In the genomic region with DNA sequence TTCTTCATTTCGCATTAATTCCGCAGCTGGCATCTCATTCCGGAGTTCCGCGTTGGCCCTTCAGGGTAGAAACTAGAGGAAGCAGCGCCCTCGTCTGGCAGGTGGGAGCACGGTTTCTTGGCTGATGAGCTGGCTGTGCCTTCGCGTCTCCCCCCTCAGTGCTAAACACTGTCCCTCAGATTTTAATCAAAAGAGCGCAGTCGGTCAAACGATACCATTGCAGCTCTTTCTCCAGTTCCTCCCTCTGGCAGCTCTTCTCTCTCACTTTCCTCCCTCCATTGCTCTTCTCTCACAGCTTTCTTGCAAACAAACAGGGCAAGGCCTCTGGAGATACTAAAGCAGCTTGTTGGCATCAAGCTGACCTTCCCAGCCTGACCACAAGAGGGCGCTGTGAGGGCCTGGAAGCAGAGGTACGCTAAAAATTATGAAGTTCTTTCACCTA, we compare ENCODE assay signal across 8 mouse cellular contexts. TPM values are rescaled to one million over a fixed set of nuclear protein-coding genes. Genes with fewer than 3 reads are reported as not detected.
A peak's percentile ranks its signal among the peaks of the same experiment; 100 is the strongest.
DNase-seq lines count a peak whose midpoint lies in the region; ATAC-seq lines count a peak whose summit lies in the region.

No protein-coding gene starts in this region.

- H3K9me3 ChIP-seq in hindbrain, embryonic 11.5 days (ENCODE audit: control insufficient read depth, low read length): no peaks in the 10 kb centered on the region
- no peaks in the 10 kb centered on the region for H3K9me3 ChIP-seq in lung, embryonic 16.5 days (ENCODE audit: control insufficient read depth, low read length)

- no peaks in the 10 kb centered on the region for H3K4me1 ChIP-seq in hindbrain, embryonic 11.5 days (replicated peaks; ENCODE audit: control insufficient read depth, insufficient read depth, low read length)
- H3K4me1 ChIP-seq in lung, embryonic 16.5 days (replicated peaks; ENCODE audit: control insufficient read depth, insufficient read depth, low read length): peaks cover 4% of the 10 kb centered on the region; the same call in 1 of the 2 replicates

- no peak overlapping the region for H3K27ac ChIP-seq in hindbrain, embryonic 11.5 days (ENCODE audit: low read depth, low read length)
- no peak overlapping the region for H3K27ac ChIP-seq in lung, embryonic 16.5 days (ENCODE audit: low read length)

- H3K27me3 ChIP-seq in hindbrain, embryonic 11.5 days (ENCODE audit: control insufficient read depth, insufficient read depth, low read length): peaks cover 16% of the 10 kb centered on the region
- peaks cover 24% of the 10 kb centered on the region for H3K27me3 ChIP-seq in lung, embryonic 16.5 days (ENCODE audit: control insufficient read depth, insufficient read depth, low read depth, low read length)

- no peaks in the 10 kb centered on the region for H3K36me3 ChIP-seq in hindbrain, embryonic 11.5 days (ENCODE audit: control insufficient read depth, insufficient read depth, low read length)
- H3K36me3 ChIP-seq in lung, embryonic 16.5 days (ENCODE audit: control insufficient read depth, insufficient read depth, low read length): no peaks in the 10 kb centered on the region

- peak overlapping the region; percentile 33 for H3K4me2 ChIP-seq in hindbrain, embryonic 11.5 days (replicated peaks; ENCODE audit: low read depth, low read length)
- H3K4me2 ChIP-seq in lung, embryonic 16.5 days (ENCODE audit: low read depth, low read length): peak overlapping the region; percentile 42

- peak; percentile 83 for DNase-seq in Muller cell, postnatal 12 days (ENCODE audit: inconsistent ontology term)
- peak; percentile 93 for DNase-seq in cerebellum, adult 9-10 months
- peak; percentile 82 to 97 for DNase-seq in frontal cortex, adult 2 months (ENCODE audit: extremely low spot score in 1 of 2, low spot score in 1 of 2)
- peak; percentile 90 for DNase-seq in hindbrain, embryonic 11.5 days (ENCODE audit: low spot score)
- peak; percentile 90 for DNase-seq in layer of hippocampus, adult 9-11 months
- DNase-seq in ovary, postnatal 10 days (ENCODE audit: low spot score): peak; percentile 80
- peak; percentile 92 for DNase-seq in thymus, postnatal 0 days (ENCODE audit: low spot score)

- no peak overlapping the region for H3K4me3 ChIP-seq in hindbrain, embryonic 11.5 days (ENCODE audit: low read depth, low read length)
- H3K4me3 ChIP-seq in lung, embryonic 16.5 days (ENCODE audit: low read length): no peak overlapping the region

- 0 out of 2 replicates have a peak overlapping the region, but pooled peaks have one; percentile 31 for H3K9ac ChIP-seq in hindbrain, embryonic 11.5 days (ENCODE audit: low read depth, low read length)
- 0 out of 2 replicates have a peak overlapping the region, but pooled peaks have one; percentile 32 for H3K9ac ChIP-seq in lung, embryonic 16.5 days (ENCODE audit: low read length)

- peak; percentile 50; the same call in 1 of the 2 replicates for ATAC-seq in hindbrain, embryonic 11.5 days (ENCODE audit: low FRiP score)
- ATAC-seq in lung, embryonic 16.5 days (ENCODE audit: low read depth): peak; percentile 57; the same call in 1 of the 2 replicates

- 3% methylated on average over 15 of the region's 15 CpGs for WGBS in hindbrain, embryonic 11.5 days
- WGBS in lung, embryonic 16.5 days: 3% methylated on average over 15 of the region's 15 CpGs

RNA-seq across cellular contexts. Expression of a gene that starts 2.9 kb away (rescaled TPM):
- 0.08 TPM in 2 replicates for polyA plus RNA-seq in frontal cortex, adult 2 months (2012; rRNA removed)
- polyA plus RNA-seq in hindbrain, embryonic 11.5 days (2014; fragmentation: Nextera tagmentation; extraction: Ambion mirVana): 0.03 TPM in 1 of 2 replicates, not detected in the other
- polyA plus RNA-seq in lung, embryonic 16.5 days (2015; fragmentation: Nextera tagmentation; extraction: Ambion mirVana): 0.18 and 0.28 TPM in 2 replicates
- polyA plus RNA-seq in thymus, postnatal 0 days (2015; fragmentation: Nextera tagmentation; extraction: Ambion mirVana): 7.6 and 8.7 TPM in 2 replicates

RNA-seq across cellular contexts. Expression of a gene that starts 5.4 kb away (rescaled TPM):
- polyA plus RNA-seq in frontal cortex, adult 2 months (2012; rRNA removed): 46.4 and 50.4 TPM in 2 replicates
- polyA plus RNA-seq in hindbrain, embryonic 11.5 days (2014; fragmentation: Nextera tagmentation; extraction: Ambion mirVana): 15.3 and 16.1 TPM in 2 replicates
- polyA plus RNA-seq in lung, embryonic 16.5 days (2015; fragmentation: Nextera tagmentation; extraction: Ambion mirVana): 12.5 and 14.5 TPM in 2 replicates
- polyA plus RNA-seq in thymus, postnatal 0 days (2015; fragmentation: Nextera tagmentation; extraction: Ambion mirVana): 26.9 and 30.7 TPM in 2 replicates

RNA-seq across cellular contexts. Expression of a gene that starts 40.2 kb away (rescaled TPM):
- polyA plus RNA-seq in frontal cortex, adult 2 months (2012; rRNA removed): not detected in 2 replicates
- 0.63 TPM in 1 of 2 replicates, not detected in the other for polyA plus RNA-seq in hindbrain, embryonic 11.5 days (2014; fragmentation: Nextera tagmentation; extraction: Ambion mirVana)
- not detected in 2 replicates for polyA plus RNA-seq in lung, embryonic 16.5 days (2015; fragmentation: Nextera tagmentation; extraction: Ambion mirVana)
- polyA plus RNA-seq in thymus, postnatal 0 days (2015; fragmentation: Nextera tagmentation; extraction: Ambion mirVana): not detected in 2 replicates
